In the genomic region with DNA sequence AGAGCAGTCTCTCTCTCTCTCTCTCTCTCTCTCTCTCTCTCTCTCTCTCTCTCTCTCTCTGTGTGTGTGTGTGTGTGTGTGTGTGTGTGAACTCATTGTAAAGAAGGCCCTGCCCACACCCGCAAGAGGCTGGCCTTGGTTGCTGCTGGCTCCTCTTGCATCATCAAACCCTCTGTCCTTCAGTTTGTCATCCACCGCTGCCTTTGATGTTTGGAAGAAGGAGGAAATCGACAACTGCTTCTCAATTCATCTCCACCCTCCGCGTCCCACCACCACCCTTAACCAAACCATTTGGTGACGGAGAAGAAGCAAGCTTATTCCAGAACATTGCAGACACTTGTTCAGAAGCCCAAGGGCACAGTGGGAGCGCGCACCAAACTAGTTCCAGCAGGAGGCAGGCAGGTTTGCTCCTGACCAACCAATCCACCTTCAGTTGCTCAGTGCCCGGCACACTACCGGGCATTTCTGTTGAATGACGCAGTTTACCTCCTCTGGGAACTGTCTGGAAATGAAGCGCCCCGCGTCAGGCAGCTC, we compare ENCODE assay signal across 8 mouse cellular contexts. TPM values are rescaled to one million over a fixed set of nuclear protein-coding genes. Genes with fewer than 3 reads are reported as not detected.
DNase-seq lines count a peak whose midpoint lies in the region; ATAC-seq lines count a peak whose summit lies in the region.

No protein-coding gene starts in this region.

- no peaks in the 10 kb centered on the region for H3K36me3 ChIP-seq in heart, embryonic 14.5 days (ENCODE audit: control insufficient read depth, insufficient read depth, low read length)
- no peaks in the 10 kb centered on the region for H3K36me3 ChIP-seq in hindbrain, embryonic 15.5 days
- H3K36me3 ChIP-seq in limb, embryonic 15.5 days, result no peaks in the 10 kb centered on the region
- H3K36me3 ChIP-seq in stomach, embryonic 14.5 days (ENCODE audit: control insufficient read depth, insufficient read depth, low read length), result no peaks in the 10 kb centered on the region

- peak overlapping the region; percentile 87 for H3K4me2 ChIP-seq in heart, embryonic 14.5 days (ENCODE audit: low read length)
- H3K4me2 ChIP-seq in hindbrain, embryonic 15.5 days, result peak overlapping the region; percentile 85
- peak overlapping the region; percentile 79 for H3K4me2 ChIP-seq in limb, embryonic 15.5 days
- peak overlapping the region; percentile 51 for H3K4me2 ChIP-seq in stomach, embryonic 14.5 days (replicated peaks; ENCODE audit: low read depth, low read length)

- no peaks in the 10 kb centered on the region for H3K27me3 ChIP-seq in heart, embryonic 14.5 days (ENCODE audit: control insufficient read depth, insufficient read depth, low read length)
- H3K27me3 ChIP-seq in hindbrain, embryonic 15.5 days, result no peaks in the 10 kb centered on the region
- H3K27me3 ChIP-seq in limb, embryonic 15.5 days, result no peaks in the 10 kb centered on the region
- no peaks in the 10 kb centered on the region for H3K27me3 ChIP-seq in stomach, embryonic 14.5 days (ENCODE audit: control insufficient read depth, insufficient read depth, low read length)

- DNase-seq in heart, postnatal 10 days, result no peak
- peak; percentile 85 for DNase-seq in CD4-positive helper T cell, adult 2 months (ENCODE audit: low read depth, low spot score)
- DNase-seq in adrenal gland, postnatal 25 days, result peak; percentile 50
- no peak for DNase-seq in spleen, postnatal 14 days (ENCODE audit: low spot score in 2 of 2)

- H3K4me3 ChIP-seq in heart, embryonic 14.5 days (ENCODE audit: control insufficient read depth in 1 of 2, insufficient read depth in 1 of 2, low read depth in 1 of 2, low read length in 2 of 2), result peak overlapping the region; percentile 41 to 42
- peak overlapping the region; percentile 40 for H3K4me3 ChIP-seq in hindbrain, embryonic 15.5 days
- peak overlapping the region; percentile 37 for H3K4me3 ChIP-seq in limb, embryonic 15.5 days
- H3K4me3 ChIP-seq in stomach, embryonic 14.5 days (ENCODE audit: low read depth, low read length), result peak overlapping the region; percentile 26

- ATAC-seq in heart, embryonic 14.5 days (ENCODE audit: insufficient number of reproducible peaks, insufficient read depth, low FRiP score, low read depth), result no peak; the same call in 1 of the 2 replicates
- ATAC-seq in hindbrain, embryonic 15.5 days (ENCODE audit: low FRiP score, low read depth), result peak; percentile 74
- peak; percentile 57; the same call in 1 of the 2 replicates for ATAC-seq in limb, embryonic 15.5 days (ENCODE audit: insufficient number of reproducible peaks, low FRiP score, low TSS enrichment, low read depth)
- peak; percentile 59; the same call in 1 of the 2 replicates for ATAC-seq in stomach, embryonic 14.5 days (ENCODE audit: insufficient number of reproducible peaks, insufficient read depth, low FRiP score, low read depth)

- peak overlapping the region; percentile 64 for H3K9ac ChIP-seq in heart, embryonic 14.5 days (ENCODE audit: low read length)
- H3K9ac ChIP-seq in hindbrain, embryonic 15.5 days, result peak overlapping the region; percentile 47
- peak overlapping the region; percentile 10; the same call in 1 of the 2 replicates for H3K9ac ChIP-seq in limb, embryonic 15.5 days
- H3K9ac ChIP-seq in stomach, embryonic 14.5 days (replicated peaks; ENCODE audit: low read depth, low read length), result no peak overlapping the region

- intact Hi-C loops in heart, postnatal 10 days (cut with DNase I), result no loop called here

- H3K9me3 ChIP-seq in heart, embryonic 14.5 days (ENCODE audit: control insufficient read depth, low read length), result peaks cover 3% of the 10 kb centered on the region
- H3K9me3 ChIP-seq in hindbrain, embryonic 15.5 days, result no peaks in the 10 kb centered on the region
- no peaks in the 10 kb centered on the region for H3K9me3 ChIP-seq in limb, embryonic 15.5 days
- H3K9me3 ChIP-seq in stomach, embryonic 14.5 days (ENCODE audit: control insufficient read depth, low read depth, low read length), result peaks cover 2% of the 10 kb centered on the region; the same call in 1 of the 2 replicates

- peaks cover 5 to 7% of the 10 kb centered on the region in 2 experiments; a peak in 2 of 4 replicates for H3K4me1 ChIP-seq in heart, embryonic 14.5 days (ENCODE audit: control insufficient read depth in 2 of 2, insufficient read depth in 2 of 2, low read length in 2 of 2)
- peaks cover 14% of the 10 kb centered on the region for H3K4me1 ChIP-seq in hindbrain, embryonic 15.5 days (replicated peaks)
- peaks cover 12% of the 10 kb centered on the region; the same call in 1 of the 2 replicates for H3K4me1 ChIP-seq in limb, embryonic 15.5 days
- H3K4me1 ChIP-seq in stomach, embryonic 14.5 days (ENCODE audit: control insufficient read depth, insufficient read depth, low read length), result no peaks in the 10 kb centered on the region

- H3K27ac ChIP-seq in heart, embryonic 14.5 days (replicated peaks in 1 of 2; ENCODE audit: control insufficient read depth in 1 of 2, insufficient read depth in 1 of 2, low read depth in 2 of 2, low read length in 2 of 2), result no peak overlapping the region
- peak overlapping the region; percentile 67 for H3K27ac ChIP-seq in hindbrain, embryonic 15.5 days (replicated peaks)
- H3K27ac ChIP-seq in limb, embryonic 15.5 days, result peak overlapping the region; percentile 54
- H3K27ac ChIP-seq in stomach, embryonic 14.5 days (ENCODE audit: low read length), result no peak overlapping the region

- WGBS in heart, embryonic 14.5 days, result 24% methylated on average over 14 of the region's 14 CpGs
- WGBS in hindbrain, embryonic 15.5 days, result 25% methylated on average over 14 of the region's 14 CpGs
- WGBS in limb, embryonic 15.5 days, result 10% methylated on average over 14 of the region's 14 CpGs
- 23% methylated on average over 14 of the region's 14 CpGs for WGBS in stomach, embryonic 14.5 days

RNA-seq across cellular contexts. Expression of gene S1pr3, which starts 8.2 kb away (rescaled TPM):
- 15.2 and 16.3 TPM in 2 replicates for polyA plus RNA-seq in heart, embryonic 14.5 days (2014; fragmentation: Nextera tagmentation; extraction: Ambion mirVana)
- total RNA-seq in heart, postnatal 10 days (2021), result 10 to 100 TPM; 25.6 to 31.5 TPM
- total RNA-seq in adrenal gland, postnatal 25 days (2021), result 12.2 and 16.1 TPM in 2 replicates
- 15.3 and 15.9 TPM in 2 replicates for polyA plus RNA-seq in hindbrain, embryonic 15.5 days (2015; fragmentation: Nextera tagmentation; extraction: Ambion mirVana)
- polyA plus RNA-seq in limb, embryonic 15.5 days (2015; fragmentation: Nextera tagmentation; extraction: Ambion mirVana), result 101 and 109 TPM in 2 replicates
- 61.1 and 64.9 TPM in 2 replicates for polyA plus RNA-seq in stomach, embryonic 14.5 days (2014; fragmentation: Nextera tagmentation; extraction: Ambion mirVana)

Comparison
In these comparisons a context has a peak if more than half of its experiments do, and no peak if none do; other contexts are left out.
1. H3K27ac ChIP-seq: peak in hindbrain, embryonic 15.5 days (single experiment) and limb, embryonic 15.5 days (single experiment); none in heart, embryonic 14.5 days (0 of 2) and stomach, embryonic 14.5 days (single experiment).
2. DNase-seq: peak in CD4-positive helper T cell, adult 2 months (single experiment) and adrenal gland, postnatal 25 days (single experiment); none in heart, postnatal 10 days (0 of 2) and spleen, postnatal 14 days (0 of 2).
3. Peak in every context shown above with its lines, with median percentiles within 50 percentile points of each other: H3K4me2 ChIP-seq and H3K4me3 ChIP-seq.